Mouse (Mus musculus): ENCODE data around the gene Pkig.
"Not testable (repeated sequence)": the region's sequence is repeated elsewhere in the genome, so short reads cannot be mapped to it uniquely, and the experiment has no call there.

The Pkig gene
- long read RNA-seq, experiment 1, transcript Pkig-209 (3 exons, 983 nt): minor isoform, 14 of 86 reads
- long read RNA-seq, experiment 1, transcript Pkig-204 (4 exons, 762 nt): minor isoform, 9 of 86 reads
- long read RNA-seq, experiment 1, transcript Pkig-201 (4 exons, 1,036 nt): major isoform, 51 of 86 reads
- long read RNA-seq, experiment 1, partial matches to known transcripts: 5 of 86 reads
- long read RNA-seq, experiment 1, other reads (novel, unspliced or antisense): 4 of 86 reads
- long read RNA-seq, experiment 2, transcript Pkig-204 (4 exons, 762 nt): minor isoform, 7 of 132 reads
- long read RNA-seq, experiment 2, transcript Pkig-209 (3 exons, 983 nt): minor isoform, 17 of 132 reads
- long read RNA-seq, experiment 2, transcript Pkig-203 (4 exons, 1,059 nt): minor isoform, 6 of 132 reads
- long read RNA-seq, experiment 2, transcript Pkig-201 (4 exons, 1,036 nt): major isoform, 86 of 132 reads
- long read RNA-seq, experiment 2, partial matches to known transcripts: 4 of 132 reads
- long read RNA-seq, experiment 2, other reads (novel, unspliced or antisense): 5 of 132 reads

DNA sequence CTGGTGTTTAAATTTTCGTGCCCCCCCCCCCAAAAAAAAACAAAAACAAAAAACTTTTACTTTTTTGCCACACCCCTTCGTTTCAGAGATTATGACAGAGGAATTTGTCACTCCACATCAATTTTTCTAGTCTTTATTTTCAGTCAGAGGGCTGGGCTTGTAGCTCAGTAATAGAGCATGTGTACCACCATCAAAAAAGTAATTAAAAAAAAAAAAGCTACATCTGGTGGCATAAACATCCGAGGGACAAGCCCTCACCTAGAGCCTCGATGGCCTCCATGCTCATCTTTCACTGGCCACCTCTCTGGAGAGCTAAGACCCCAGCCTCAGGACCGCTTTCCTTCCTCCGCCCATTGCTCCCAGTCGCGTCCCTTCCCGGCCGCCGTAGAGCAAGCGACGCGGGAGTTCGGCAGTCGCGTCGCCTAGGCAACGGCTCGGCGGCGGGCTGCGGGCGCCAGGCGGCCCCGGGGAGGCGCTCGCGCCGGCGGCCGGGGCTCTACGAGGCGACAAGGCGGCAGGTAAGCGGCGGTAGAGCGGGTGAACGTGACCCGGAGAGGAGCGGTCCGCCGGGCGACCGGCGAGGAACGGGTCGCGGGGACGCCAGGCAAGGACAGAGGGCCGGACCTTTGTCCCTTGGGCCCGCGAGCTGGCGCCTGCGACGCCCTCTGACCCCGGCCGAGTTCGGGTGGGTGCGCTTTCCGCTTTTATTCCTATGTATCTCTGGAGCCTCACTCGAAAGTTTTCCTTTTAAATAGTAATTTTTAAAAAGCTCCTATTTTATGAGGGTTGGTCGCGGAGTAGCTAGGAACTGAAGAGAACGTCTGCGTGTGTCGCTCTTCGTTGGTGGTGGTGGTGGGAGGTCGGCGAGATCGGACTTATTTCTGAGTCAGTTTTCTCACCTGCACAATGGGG is at the start of gene Pkig:
Gene Pkig, plus strand, starts transcription at position 412 of the 912 bp plus-strand sequence.
- intact Hi-C loops (cut with DNase I): no loop called here

DNA sequence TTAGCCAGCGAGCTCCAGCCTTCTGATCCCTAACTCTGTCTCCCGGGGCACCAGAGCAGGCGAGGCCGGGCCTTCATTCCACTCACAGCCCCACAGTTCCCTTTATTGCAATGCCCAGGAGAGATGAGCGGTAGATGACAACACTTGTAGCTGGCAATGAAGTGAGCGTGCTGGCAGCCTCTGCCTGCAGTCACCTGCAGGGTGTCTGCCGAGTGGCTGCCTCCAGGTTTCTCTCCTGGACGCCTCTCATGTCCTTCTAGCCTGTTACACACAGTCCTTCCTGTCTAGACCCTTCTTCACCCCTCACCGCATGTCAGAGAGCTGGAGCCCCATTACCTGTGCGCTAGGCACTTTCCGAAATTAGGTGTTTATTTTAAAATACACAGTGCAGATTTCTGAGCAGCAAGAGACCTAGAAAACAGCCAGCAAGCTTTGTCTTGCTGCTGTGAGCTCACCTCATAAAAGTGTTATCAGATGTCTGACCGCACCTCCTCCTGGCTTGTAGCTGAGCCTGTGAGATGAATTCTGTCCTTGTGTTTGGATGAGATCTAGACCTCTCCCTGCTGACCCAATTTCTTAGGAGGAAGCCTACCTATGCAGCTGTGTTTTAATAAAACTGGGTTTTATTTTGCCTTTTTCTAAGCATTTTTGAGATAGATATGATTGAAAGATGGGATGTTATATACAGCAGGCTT is 48.8 kb upstream of the Pkig start:
- intact Hi-C loops (cut with DNase I): no loop called here

DNA sequence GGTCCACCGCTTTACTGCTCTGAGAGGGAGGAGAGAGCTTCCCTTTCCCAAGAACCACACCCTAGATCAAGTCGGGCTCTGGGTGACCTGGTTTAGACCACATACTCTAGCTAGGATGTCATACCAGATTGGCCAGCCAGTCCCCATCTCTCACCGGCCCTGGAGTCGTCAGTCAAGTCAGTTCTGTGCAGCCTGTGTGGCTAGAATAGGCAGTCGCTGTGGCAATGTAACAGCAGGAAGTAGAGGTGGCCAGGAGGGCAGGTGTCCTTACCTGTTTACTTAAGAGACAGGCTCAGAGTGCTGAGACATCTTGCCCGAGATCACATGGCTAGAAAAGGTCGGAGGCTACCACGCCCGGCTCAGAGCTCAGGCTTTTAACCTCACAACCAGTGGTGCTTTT is 47.0 kb upstream of the Pkig start:
- intact Hi-C loops (cut with DNase I): no loop called here

DNA sequence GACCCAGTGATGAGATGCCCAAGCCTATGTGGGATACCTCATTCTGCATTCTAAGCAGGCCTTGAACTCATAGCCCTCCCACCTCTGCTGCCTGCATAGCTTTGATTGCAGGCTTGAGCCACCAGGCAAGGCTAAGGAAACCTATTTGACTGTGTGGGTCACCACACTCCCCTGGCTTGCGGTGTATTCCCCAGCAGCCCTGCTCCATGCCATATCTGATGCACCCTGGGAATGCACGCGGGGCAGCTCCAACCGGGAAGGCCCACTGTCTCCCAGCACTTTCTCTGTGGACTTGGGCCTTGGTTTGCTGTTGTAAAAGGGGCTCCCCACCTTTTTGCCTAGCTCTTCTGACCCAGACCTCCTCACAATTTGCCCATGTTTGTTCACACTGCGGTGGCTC is 45.0 kb upstream of the Pkig start:
- intact Hi-C loops (cut with DNase I): no loop called here

GRCm38 (mm10) chr2:163613990-163614389 is 44.2 kb upstream of the Pkig start:
- intact Hi-C loops (cut with DNase I): no loop called here

GRCm38 (mm10) chr2:163615401-163615800 is 42.8 kb upstream of the Pkig start:
- intact Hi-C loops (cut with DNase I): no loop called here

DNA sequence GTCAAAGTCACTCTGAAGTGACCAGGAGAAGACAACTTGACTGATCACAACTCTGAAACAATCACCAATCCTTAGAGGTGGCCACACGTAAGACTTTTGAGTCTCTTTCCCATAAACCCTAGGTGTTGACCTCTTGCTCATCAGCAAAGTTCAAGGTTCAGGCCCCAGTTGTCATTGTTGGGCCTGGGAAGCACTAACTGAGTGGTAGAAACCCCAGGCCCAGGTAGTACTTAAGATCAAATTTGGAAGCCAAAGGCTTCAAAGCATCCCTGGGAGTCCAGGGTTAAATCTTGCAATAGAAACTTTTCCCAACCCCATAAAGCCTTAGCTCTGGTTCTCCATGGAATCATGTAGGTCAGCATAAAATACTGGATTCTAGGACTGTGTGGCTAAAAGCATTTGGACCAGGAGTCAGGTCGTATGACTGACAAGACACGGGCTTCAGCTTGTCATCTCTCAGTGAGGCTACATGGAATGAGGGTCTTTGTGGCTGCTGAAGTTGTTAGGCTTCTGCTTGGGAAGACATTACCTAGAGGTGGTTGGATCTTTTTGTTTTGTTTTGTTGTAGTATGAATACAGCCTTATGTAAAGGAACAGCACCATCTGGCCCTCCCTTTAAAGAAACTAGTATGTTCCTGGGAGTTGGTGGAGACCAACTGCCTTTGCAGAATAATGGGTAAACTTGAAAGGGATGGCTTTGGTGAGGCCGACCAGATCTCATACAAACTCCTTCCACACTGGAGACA is 42.1 kb upstream of the Pkig start:
- intact Hi-C loops (cut with DNase I): no loop called here

- intact Hi-C loops (cut with DNase I): no loop called here
Observed at GRCm38 (mm10) chr2:163616652-163617227, 41.4 kb upstream of the Pkig start.

DNA sequence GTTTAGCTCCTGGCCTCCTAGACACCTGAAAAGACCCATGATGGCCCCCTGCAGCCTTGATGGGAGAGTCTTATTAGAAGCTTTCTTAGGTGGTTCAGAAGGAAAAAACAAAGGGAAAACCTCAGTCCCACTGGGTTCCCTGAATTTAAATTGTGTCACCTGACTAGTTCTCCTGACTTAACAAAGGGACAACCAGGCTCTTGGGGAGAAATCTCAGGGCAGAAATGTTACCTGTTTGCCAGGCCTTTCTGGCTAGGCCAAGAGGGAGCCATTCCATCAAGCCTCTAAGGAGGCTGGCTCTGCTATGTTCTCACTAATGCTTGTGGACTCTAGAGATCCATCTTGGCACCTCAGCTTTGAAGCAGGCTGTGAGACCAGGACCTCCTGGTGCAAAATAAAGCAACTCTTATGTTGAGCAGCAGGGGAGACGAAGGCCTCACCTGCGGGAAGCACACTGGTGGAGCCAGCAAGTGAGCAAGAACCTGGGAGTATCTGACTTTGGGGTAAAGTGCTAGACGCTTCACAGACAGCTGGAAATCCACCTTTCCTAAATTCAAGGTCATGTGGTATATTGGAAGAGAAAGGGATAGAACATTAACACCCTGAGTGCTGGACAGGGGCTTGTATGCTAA is 40.8 kb upstream of the Pkig start:
- intact Hi-C loops (cut with DNase I): no loop called here

DNA sequence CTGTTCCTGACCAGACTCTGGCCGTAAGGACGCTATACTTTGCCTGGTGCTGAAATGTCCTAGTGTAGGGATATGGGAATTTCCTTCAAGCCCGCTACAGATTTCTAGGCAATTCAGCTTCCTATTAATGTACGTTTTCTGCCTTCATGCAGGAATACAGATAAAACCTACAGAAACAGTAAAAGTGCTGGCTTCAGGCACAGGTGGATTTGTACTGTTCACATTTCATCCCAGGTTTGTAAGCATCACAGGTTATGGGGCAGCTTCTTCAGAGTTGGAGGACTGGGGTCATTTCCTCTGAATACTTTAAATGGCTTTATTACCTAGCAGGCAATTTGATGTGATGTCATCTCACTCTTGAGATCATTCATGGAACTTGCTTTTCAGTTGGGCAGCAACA is 40.3 kb upstream of the Pkig start:
- intact Hi-C loops (cut with DNase I): no loop called here

GRCm38 (mm10) chr2:163620451-163620850 is 37.7 kb upstream of the Pkig start:
- intact Hi-C loops (cut with DNase I): no loop called here

DNA sequence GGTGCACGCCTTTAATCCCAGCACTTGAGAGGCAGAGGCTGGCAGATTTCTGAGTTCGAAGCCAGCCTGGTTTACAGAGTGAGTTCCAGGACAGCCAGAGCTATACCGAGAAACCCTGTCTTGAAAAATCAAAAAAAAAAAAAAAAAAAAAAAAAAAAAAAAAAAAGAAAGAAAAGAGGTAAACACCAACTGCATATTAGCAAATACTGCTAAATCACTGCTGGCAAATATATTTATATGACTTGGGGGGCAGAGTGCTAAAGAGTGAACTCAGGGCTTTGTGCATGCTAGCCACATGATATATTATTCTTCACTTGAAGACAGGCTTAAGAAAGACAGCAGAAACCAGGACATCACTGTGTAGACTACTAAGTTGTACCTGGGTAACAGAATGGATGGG is 36.8 kb upstream of the Pkig start:
- intact Hi-C loops (cut with DNase I): not testable (repeated sequence)

- intact Hi-C loops (cut with DNase I): no loop called here
Observed at GRCm38 (mm10) chr2:163631223-163631622, 27.0 kb upstream of the Pkig start.

DNA sequence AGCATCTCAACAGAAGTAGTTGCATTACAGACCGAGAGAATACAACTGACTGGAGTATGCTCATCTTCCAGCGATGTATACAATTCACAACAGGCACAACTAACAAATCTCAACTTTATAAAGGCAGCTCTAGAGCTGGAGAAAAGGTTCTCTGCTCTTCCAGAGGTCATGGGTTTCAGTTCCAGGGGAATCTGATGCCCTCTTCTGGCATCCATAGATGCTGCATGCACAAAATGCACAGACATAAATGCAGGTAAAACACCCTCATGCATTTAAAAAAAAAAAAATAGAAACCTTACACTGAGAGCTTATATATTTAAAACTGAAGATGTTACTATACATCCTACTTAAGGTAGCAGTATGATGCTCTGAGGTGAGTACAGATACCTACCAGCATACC is 26.5 kb upstream of the Pkig start:
- intact Hi-C loops (cut with DNase I): no loop called here

DNA sequence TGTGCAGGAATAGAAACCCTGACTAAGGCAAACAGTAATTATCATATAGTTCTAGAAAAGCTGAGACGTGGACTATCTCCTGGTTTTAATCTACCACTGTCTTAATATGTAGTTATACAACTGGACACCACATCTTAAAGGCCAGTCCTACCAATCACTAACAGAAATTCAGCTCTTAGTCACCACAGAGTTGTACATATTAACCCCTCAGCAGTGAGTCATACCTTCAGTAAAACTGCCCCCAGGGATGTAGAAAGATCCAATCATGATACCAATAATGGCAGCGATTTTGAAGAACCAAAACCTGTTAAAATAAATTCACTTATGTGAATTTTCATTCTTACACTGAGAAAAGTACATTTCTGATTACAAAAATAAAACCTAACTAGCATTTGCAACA is 24.0 kb upstream of the Pkig start:
- intact Hi-C loops (cut with DNase I): no loop called here

GRCm38 (mm10) chr2:163636057-163636456 is 22.1 kb upstream of the Pkig start:
- intact Hi-C loops (cut with DNase I): no loop called here

DNA sequence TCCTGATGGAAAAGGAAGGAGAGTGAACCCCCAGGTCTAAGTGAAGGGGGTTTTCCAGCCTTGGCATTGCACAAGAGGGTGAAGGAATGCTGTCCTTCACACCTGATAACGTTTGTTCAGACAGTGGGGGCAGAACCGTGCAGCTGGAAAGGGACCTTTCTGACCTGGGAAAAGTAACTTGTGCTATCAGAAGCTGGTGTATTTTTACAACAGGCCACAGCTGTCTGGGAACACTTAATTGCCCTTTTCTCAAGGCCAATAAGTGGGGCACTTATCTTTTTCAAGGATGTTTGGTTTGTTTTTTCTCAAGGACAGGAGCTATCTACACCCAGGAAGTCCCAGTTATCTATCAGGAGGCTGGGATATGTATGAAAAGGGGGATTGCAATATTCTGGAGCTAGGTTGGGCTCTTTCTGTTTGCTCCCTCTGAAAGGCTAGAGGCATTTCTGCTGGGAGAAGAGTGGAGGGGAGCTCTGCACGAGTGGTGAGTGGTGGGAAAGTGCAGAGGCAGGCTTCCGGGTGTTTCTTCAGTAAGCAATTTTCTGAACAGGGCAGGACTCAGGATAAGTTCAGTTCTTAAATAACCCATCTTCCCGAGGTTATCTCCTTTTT is 20.4 kb upstream of the Pkig start:
- intact Hi-C loops (cut with DNase I): no loop called here

GRCm38 (mm10) chr2:163640493-163640892 is 17.7 kb upstream of the Pkig start:
- intact Hi-C loops (cut with DNase I): loop anchor here (5.0 kb wide), 1 partner anchor 38 kb away; the partner anchor contains the start of gene Ttpal

- intact Hi-C loops (cut with DNase I): loop anchor here (5.0 kb wide), 1 partner anchor 39 kb away; the partner anchor contains the start of gene Ttpal
Observed at GRCm38 (mm10) chr2:163641681-163642080, 16.5 kb upstream of the Pkig start.
